In the genomic region with DNA sequence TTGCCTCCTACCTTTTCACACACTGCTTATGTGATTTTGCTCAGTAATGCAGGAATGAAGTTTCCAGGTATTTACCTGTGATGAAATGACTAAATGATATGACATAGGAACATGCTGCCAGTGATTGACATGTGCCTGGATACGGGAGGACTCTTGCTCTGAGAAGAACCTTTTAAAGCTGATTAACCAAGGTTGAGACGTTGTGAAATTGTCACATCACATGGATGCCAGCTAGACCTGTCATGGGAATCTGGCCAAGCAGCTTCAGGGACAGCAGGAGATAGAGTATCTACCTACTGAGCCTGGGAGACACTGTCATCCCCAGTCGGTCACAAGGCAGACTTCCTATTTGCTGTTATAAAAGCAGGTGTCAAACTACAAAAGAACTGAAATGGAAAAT, we compare ENCODE assay signal across 12 mouse cellular contexts.
"Had no signal": no experiment of that assay in that cellular context is flagged by ENCODE, and none has a peak within 500 bp of the region (broad histone marks: within the 10 kb centered on the region; RNA-seq: fewer than 3 reads in every experiment).

No protein-coding gene starts in this region.

- H3K4me3 ChIP-seq: layer of hippocampus, adult 2 months; limb, embryonic 13.5 days; liver, embryonic 13.5 days; midbrain, embryonic 13.5 days had no signal

- ATAC-seq: midbrain, embryonic 13.5 days had no signal

- DNase-seq: kidney, postnatal 36 days; left cerebral cortex, postnatal 4 days; liver, embryonic 13.5 days; lung, adult 18-20 months; right cerebral cortex, adult 18-20 months; right cerebral cortex, postnatal 25 days; thymus, postnatal 4 days had no signal

- H3K27ac ChIP-seq: kidney, postnatal 0 days; layer of hippocampus, adult 2 months; limb, embryonic 13.5 days; liver, embryonic 13.5 days; midbrain, embryonic 13.5 days; stomach, postnatal 0 days had no signal
